8 mouse cellular contexts compared by ENCODE assay signal in the genomic region with DNA sequence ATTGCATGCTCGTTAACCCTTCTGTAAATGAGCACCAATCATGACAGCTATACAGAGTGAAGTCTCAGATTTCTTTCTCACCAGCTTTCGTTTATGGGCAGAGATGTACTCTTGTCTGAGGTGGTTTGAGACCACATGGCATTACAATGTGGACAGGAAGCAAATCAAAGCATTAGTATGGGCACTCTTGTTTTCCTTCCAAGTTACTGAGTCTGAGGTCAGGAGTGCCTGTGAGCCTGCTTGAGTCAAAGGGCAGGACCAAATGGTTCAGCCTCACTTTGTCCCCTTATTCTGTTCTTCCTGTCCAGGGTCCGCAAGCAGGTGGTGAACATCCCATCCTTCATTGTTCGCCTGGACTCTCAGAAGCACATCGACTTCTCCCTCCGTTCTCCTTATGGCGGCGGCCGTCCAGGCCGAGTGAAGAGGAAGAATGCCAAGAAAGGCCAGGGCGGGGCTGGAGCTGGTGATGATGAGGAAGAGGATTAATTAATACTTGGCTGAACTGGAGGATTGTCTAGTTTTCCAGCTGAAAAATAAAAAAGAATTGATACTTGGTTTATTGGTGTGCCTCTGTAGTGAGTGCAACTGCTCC. TPM values are rescaled to one million over a fixed set of nuclear protein-coding genes. Genes with fewer than 3 reads are reported as not detected.
DNase-seq lines count a peak whose midpoint lies in the region; ATAC-seq and TF ChIP-seq lines count a peak whose summit lies in the region.

No protein-coding gene starts in this region.

- H3K27me3 ChIP-seq in CH12.LX (replicated peaks) (no peaks in the 10 kb centered on the region), G1E (ENCODE audit: insufficient read depth, low read length) (no peaks in the 10 kb centered on the region)
- H3K27me3 ChIP-seq in heart, postnatal 0 days (ENCODE audit: control insufficient read depth, insufficient read depth, low read length): no peaks in the 10 kb centered on the region

- TF ChIP-seq POLR2A in CH12.LX (IDR thresholded peaks at IDR 0.05; ENCODE audit: low read depth, low read length): no peak

- H3K4me3 ChIP-seq in CH12.LX (replicated peaks in 1 of 3; ENCODE audit: low read depth in 2 of 3, low read length in 2 of 3, poor library complexity in 1 of 3) (peak overlapping the region; percentile 39 to 98 (median 86)), G1E (ENCODE audit: low read depth, low read length) (peak overlapping the region; percentile 75)
- H3K4me3 ChIP-seq in heart, postnatal 0 days (ENCODE audit: low read depth, low read length): no peak overlapping the region; the same call in 1 of the 2 replicates

- dilution Hi-C loops in CH12.LX (cut with MboI; ENCODE audit: extremely low pct_ligation_motif_present, extremely low pct_unique_long_range_greater_than_20kb, low sequenced_read_pairs): no loop called here

- H3K9me3 ChIP-seq in CH12.LX (replicated peaks; ENCODE audit: low read length) (no peaks in the 10 kb centered on the region), G1E (replicated peaks) (no peaks in the 10 kb centered on the region)
- H3K9me3 ChIP-seq in heart, postnatal 0 days (replicated peaks; ENCODE audit: control insufficient read depth, low read length): no peaks in the 10 kb centered on the region

- H3K36me3 ChIP-seq in CH12.LX (replicated peaks in 1 of 2; ENCODE audit: control insufficient read depth in 1 of 2, insufficient read depth in 1 of 2, low read length in 1 of 2) (peaks cover 33 to 37% of the 10 kb centered on the region in 2 experiments), G1E (replicated peaks) (peaks cover 29% of the 10 kb centered on the region)
- H3K36me3 ChIP-seq in heart, postnatal 0 days (replicated peaks; ENCODE audit: control insufficient read depth, insufficient read depth, low read length): peaks cover 24% of the 10 kb centered on the region

- TF ChIP-seq CTCF in CH12.LX (conservative IDR thresholded peaks at IDR 0.05 in 1 of 2, IDR thresholded peaks at IDR 0.05 in 1 of 2; ENCODE audit: low read depth in 2 of 2, low read length in 2 of 2): no peak
- no peak for TF ChIP-seq CTCF in G1E (IDR thresholded peaks at IDR 0.05; ENCODE audit: low read depth, low read length)
- TF ChIP-seq CTCF in heart, postnatal 0 days (IDR thresholded peaks at IDR 0.05; ENCODE audit: low read depth): no peak

- H3K79me2 ChIP-seq in CH12.LX (replicated peaks; ENCODE audit: control insufficient read depth, extremely low read depth, insufficient read depth, poor library complexity, severe bottlenecking): peaks cover 30% of the 10 kb centered on the region

- in situ Hi-C loops in CH12.LX (cut with MboI; ENCODE audit: low pct_ligation_motif_present, low pct_unique_long_range_greater_than_20kb, low sequenced_read_pairs): no loop called here

- H3K27ac ChIP-seq in CH12.LX (ENCODE audit: insufficient read depth, low read depth): peak overlapping the region; percentile 49
- 0 out of 2 replicates have a peak overlapping the region, but pooled peaks have one; percentile 25 for H3K27ac ChIP-seq in heart, postnatal 0 days (ENCODE audit: low read depth)

- no peak for TF ChIP-seq RAD21 in CH12.LX (IDR thresholded peaks at IDR 0.05; ENCODE audit: low read depth, low read length)

- peak overlapping the region; percentile 89; the same call in 1 of the 2 replicates for H3K9ac ChIP-seq in CH12.LX (ENCODE audit: insufficient read depth, low read depth)
- no peak overlapping the region for H3K9ac ChIP-seq in heart, postnatal 0 days (replicated peaks; ENCODE audit: low read depth, low read length)

- WGBS in heart, postnatal 0 days: 45% methylated on average over 11 of the region's 11 CpGs

- TF ChIP-seq EP300 in CH12.LX (IDR thresholded peaks at IDR 0.05; ENCODE audit: low read length): no peak
- TF ChIP-seq EP300 in heart, postnatal 0 days (IDR thresholded peaks at IDR 0.05; ENCODE audit: low read depth): no peak

- ATAC-seq in G1E (ENCODE audit: extremely low read depth, insufficient number of reproducible peaks, low FRiP score, poor library complexity, severe bottlenecking): no peak
- ATAC-seq in heart, postnatal 0 days (ENCODE audit: insufficient read depth, low read depth): no peak
- ATAC-seq in megakaryocyte progenitor cell, adult 5-6 weeks (replicated peaks; ENCODE audit: poor library complexity): no peak

- peak overlapping the region; percentile 69 for H3K4me2 ChIP-seq in CH12.LX (ENCODE audit: insufficient read depth, low read depth, poor library complexity, severe bottlenecking)
- peak overlapping the region; percentile 89 for H3K4me2 ChIP-seq in heart, postnatal 0 days (ENCODE audit: low read depth, low read length)

- DNase-seq in CH12.LX (ENCODE audit: extremely low read depth) (peak; percentile 25), G1E (ENCODE audit: low spot score) (no peak)
- DNase-seq in heart, postnatal 0 days (ENCODE audit: low spot score): no peak
- DNase-seq in lung, postnatal 10 days: peak; percentile 11
- no peak for DNase-seq in yolk sac, embryonic 10.5 days (ENCODE audit: low spot score)
- no peak for DNase-seq in left cerebral cortex, adult 9 months (ENCODE audit: low spot score in 2 of 2)
- no peak for DNase-seq in embryo, embryonic 9.5 days (ENCODE audit: extremely low spot score)

- H3K4me1 ChIP-seq in CH12.LX (ENCODE audit: control insufficient read depth in 1 of 2, insufficient read depth in 2 of 2) (peaks cover 2 to 34% of the 10 kb centered on the region in 2 experiments; a peak in 3 of 4 replicates), G1E (ENCODE audit: insufficient read depth, low read depth, low read length) (peaks cover 23% of the 10 kb centered on the region)
- peaks cover 16% of the 10 kb centered on the region for H3K4me1 ChIP-seq in heart, postnatal 0 days (ENCODE audit: control insufficient read depth, insufficient read depth)

TF ChIP-seq in CH12.LX, 34 proteins besides CTCF, POLR2A, EP300 and RAD21 (continues in another document):
- TF ChIP-seq MXI1 (IDR thresholded peaks at IDR 0.05; ENCODE audit: low read depth, low read length) (peak; percentile 46; the same call in 1 of the 2 replicates), MAX (IDR thresholded peaks at IDR 0.05; ENCODE audit: low read length) (peak; percentile 64; the same call in 1 of the 2 replicates), JUN (IDR thresholded peaks at IDR 0.05; ENCODE audit: insufficient read depth, low read depth, low read length) (no peak), BHLHE40 (IDR thresholded peaks at IDR 0.05; ENCODE audit: low read depth, low read length) (no peak)

RNA-seq across cellular contexts. Expression of gene Rps9, which starts 2.6 kb away (rescaled TPM):
- total RNA-seq in CH12.LX (2012; rRNA removed) (3,983 and 4,060 TPM in 2 replicates), CH12.LX (2014; rRNA removed) (5,460 and 5,555 TPM in 2 replicates), G1E (2014; fragmentation: Nextera tagmentation) (1,085 and 1,090 TPM in 2 replicates), G1E (2017) (2,177 and 2,187 TPM in 2 replicates)
- polyA plus RNA-seq in CH12.LX (2012; ENCODE audit: insufficient read length, low read depth) (2,959 and 3,329 TPM in 2 replicates), G1E (2012) (598 and 1,340 TPM in 2 replicates)
- total RNA-seq in heart, postnatal 0 days (2014; rRNA removed; ENCODE audit: low replicate concordance): 785 and 888 TPM in 2 replicates
- 816 and 864 TPM in 2 replicates for polyA plus RNA-seq in heart, postnatal 0 days (2015; fragmentation: Nextera tagmentation; extraction: Ambion mirVana)
- total RNA-seq in megakaryocyte progenitor cell, adult 5-6 weeks (2015): 1,732 and 1,826 TPM in 2 replicates
- 1,590 and 1,738 TPM in 2 replicates for total RNA-seq in megakaryocyte progenitor cell, adult 5-6 weeks (2017)

RNA-seq across cellular contexts. Expression of gene Mboat7, which starts 13.1 kb away (rescaled TPM):
- 21.7 and 22.3 TPM in 2 replicates for total RNA-seq in CH12.LX (2012; rRNA removed)
- 18.4 and 19.4 TPM in 2 replicates for total RNA-seq in CH12.LX (2014; rRNA removed)
- polyA plus RNA-seq in CH12.LX (2012; ENCODE audit: insufficient read length, low read depth): 36.4 and 41.2 TPM in 2 replicates
- 36.2 and 38.0 TPM in 2 replicates for total RNA-seq in G1E (2014; fragmentation: Nextera tagmentation)
- 20.6 and 21.3 TPM in 2 replicates for total RNA-seq in G1E (2017)
- polyA plus RNA-seq in G1E (2012): 57.0 and 67.4 TPM in 2 replicates
- total RNA-seq in heart, postnatal 0 days (2014; rRNA removed; ENCODE audit: low replicate concordance): 33.7 and 48.4 TPM in 2 replicates
- 19.6 and 20.3 TPM in 2 replicates for polyA plus RNA-seq in heart, postnatal 0 days (2015; fragmentation: Nextera tagmentation; extraction: Ambion mirVana)
- total RNA-seq in megakaryocyte progenitor cell, adult 5-6 weeks (2015): 49.1 and 51.4 TPM in 2 replicates
- total RNA-seq in megakaryocyte progenitor cell, adult 5-6 weeks (2017): 19.0 and 27.6 TPM in 2 replicates

RNA-seq across cellular contexts. Expression of gene Pirb, which starts 13.8 kb away (rescaled TPM):
- total RNA-seq in CH12.LX (2012; rRNA removed): 1.7 and 2.8 TPM in 2 replicates
- total RNA-seq in CH12.LX (2014; rRNA removed): 4.2 and 5.0 TPM in 2 replicates
- polyA plus RNA-seq in CH12.LX (2012; ENCODE audit: insufficient read length, low read depth): 9.0 and 10.7 TPM in 2 replicates
- total RNA-seq in G1E (2014; fragmentation: Nextera tagmentation): 0.53 and 0.63 TPM in 2 replicates
- 7.8 and 8.9 TPM in 2 replicates for total RNA-seq in G1E (2017)
- 0.12 and 0.18 TPM in 2 replicates for polyA plus RNA-seq in G1E (2012)
- total RNA-seq in heart, postnatal 0 days (2014; rRNA removed; ENCODE audit: low replicate concordance): 0.81 and 5.5 TPM in 2 replicates
- polyA plus RNA-seq in heart, postnatal 0 days (2015; fragmentation: Nextera tagmentation; extraction: Ambion mirVana): 0.72 and 0.73 TPM in 2 replicates
- total RNA-seq in megakaryocyte progenitor cell, adult 5-6 weeks (2015): 8.1 and 8.9 TPM in 2 replicates
- 4.5 and 4.7 TPM in 2 replicates for total RNA-seq in megakaryocyte progenitor cell, adult 5-6 weeks (2017)

RNA-seq across cellular contexts. Expression of gene Tsen34, which starts 13.8 kb away (rescaled TPM):
- 39.0 and 40.2 TPM in 2 replicates for total RNA-seq in CH12.LX (2012; rRNA removed)
- total RNA-seq in CH12.LX (2014; rRNA removed): 26.9 and 34.8 TPM in 2 replicates
- polyA plus RNA-seq in CH12.LX (2012; ENCODE audit: insufficient read length, low read depth): 23.1 and 24.3 TPM in 2 replicates
- 7.8 and 8.4 TPM in 2 replicates for total RNA-seq in G1E (2014; fragmentation: Nextera tagmentation)
- 17.0 and 28.6 TPM in 2 replicates for total RNA-seq in G1E (2017)
- polyA plus RNA-seq in G1E (2012): 70.3 and 100 TPM in 2 replicates
- 289 and 303 TPM in 2 replicates for total RNA-seq in heart, postnatal 0 days (2014; rRNA removed; ENCODE audit: low replicate concordance)
- 170 and 183 TPM in 2 replicates for polyA plus RNA-seq in heart, postnatal 0 days (2015; fragmentation: Nextera tagmentation; extraction: Ambion mirVana)
- total RNA-seq in megakaryocyte progenitor cell, adult 5-6 weeks (2015): 15.0 and 19.4 TPM in 2 replicates
- 17.7 and 21.0 TPM in 2 replicates for total RNA-seq in megakaryocyte progenitor cell, adult 5-6 weeks (2017)

RNA-seq across cellular contexts. Expression of gene Tmc4, which starts 29.1 kb away (rescaled TPM):
- total RNA-seq in CH12.LX (2012; rRNA removed) (1.8 and 1.9 TPM in 2 replicates), CH12.LX (2014; rRNA removed) (0.56 and 1.9 TPM in 2 replicates), G1E (2014; fragmentation: Nextera tagmentation) (14.7 and 16.2 TPM in 2 replicates), G1E (2017) (4.6 and 5.5 TPM in 2 replicates)
- polyA plus RNA-seq in CH12.LX (2012; ENCODE audit: insufficient read length, low read depth) (4.0 and 4.6 TPM in 2 replicates), G1E (2012) (1.4 and 1.8 TPM in 2 replicates)
- 0.31 and 0.99 TPM in 2 replicates for total RNA-seq in heart, postnatal 0 days (2014; rRNA removed; ENCODE audit: low replicate concordance)
- 2.3 and 3.2 TPM in 2 replicates for polyA plus RNA-seq in heart, postnatal 0 days (2015; fragmentation: Nextera tagmentation; extraction: Ambion mirVana)
- 4.4 and 8.4 TPM in 2 replicates for total RNA-seq in megakaryocyte progenitor cell, adult 5-6 weeks (2015)
- 2.9 and 3.2 TPM in 2 replicates for total RNA-seq in megakaryocyte progenitor cell, adult 5-6 weeks (2017)

Comparison
In these comparisons a context has a peak if more than half of its experiments do, and no peak if none do; other contexts are left out.
1. DNase-seq: peak in CH12.LX (single experiment) and lung, postnatal 10 days (single experiment); none in G1E (single experiment), heart, postnatal 0 days (single experiment), yolk sac, embryonic 10.5 days (single experiment), left cerebral cortex, adult 9 months (0 of 2) and embryo, embryonic 9.5 days (single experiment).